Mouse (Mus musculus): Measurements from ENCODE around the gene Olfr686. TPM values are rescaled to one million over a fixed set of nuclear protein-coding genes. Genes with fewer than 3 reads are reported as not detected.

The Olfr686 gene
- not detected for polyA plus RNA-seq (2017; shearing (Covaris generic))

DNA sequence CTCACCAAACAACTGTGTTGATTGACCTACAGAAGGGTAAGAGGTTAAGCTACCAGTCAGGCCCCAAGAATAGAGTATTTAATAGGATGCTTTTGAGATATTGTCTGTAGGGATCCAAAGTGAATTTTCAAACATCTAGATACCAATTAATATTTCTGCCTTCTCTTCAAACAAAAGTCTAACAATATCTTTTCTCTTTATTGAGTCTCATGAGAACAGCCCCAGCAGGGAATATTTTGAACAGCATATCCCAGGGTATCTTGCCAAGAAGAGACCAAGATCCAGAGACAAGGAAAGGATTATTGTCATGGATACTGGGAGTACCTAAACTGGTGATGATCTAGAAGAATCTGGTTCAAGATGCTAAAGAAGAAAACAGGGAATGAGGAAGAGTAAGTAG, at the start of gene Olfr686:
Gene Olfr686, minus strand, starts transcription at position 101 of the 400 bp plus-strand sequence.
- ATAC-seq, result no peak

DNA sequence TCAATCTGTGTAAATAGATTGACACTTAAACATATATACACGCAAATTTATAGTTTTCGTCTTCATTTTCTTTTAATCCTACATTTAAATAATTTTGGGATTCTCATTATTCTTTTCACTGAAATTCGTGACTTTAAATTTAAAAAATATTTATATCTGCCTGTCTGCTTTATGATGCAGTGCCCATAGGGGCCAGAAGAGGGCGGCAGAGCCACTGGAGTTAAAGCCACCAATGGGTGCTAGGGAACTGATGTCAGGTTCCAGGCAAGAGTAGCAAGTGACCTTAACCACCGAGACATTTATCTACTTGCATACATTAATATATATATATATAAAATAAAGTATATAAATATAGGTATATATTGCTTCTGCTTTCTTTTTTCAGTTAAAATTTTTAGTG, 49.4 kb upstream of the Olfr686 start:
- ATAC-seq, result no peak

DNA sequence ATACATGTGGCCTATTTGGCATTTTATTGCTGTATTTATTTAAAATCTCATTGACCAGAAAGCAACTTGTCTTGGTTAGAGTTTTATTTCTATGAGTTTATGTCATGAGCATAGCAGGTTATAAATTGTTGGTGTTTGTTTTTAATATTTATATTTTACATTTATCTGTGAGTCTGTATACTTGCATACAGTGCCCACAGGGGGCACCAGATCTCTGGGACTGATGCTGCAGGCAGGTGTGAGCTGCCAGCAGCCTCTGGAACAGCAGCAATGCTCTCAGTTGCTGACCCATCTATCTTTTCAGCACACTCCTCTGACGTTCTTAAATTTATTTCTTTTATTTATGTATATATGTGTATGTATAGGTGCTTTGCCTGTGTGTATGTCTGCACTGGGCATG, 40.9 kb upstream of the Olfr686 start:
- ATAC-seq, result no peak

DNA sequence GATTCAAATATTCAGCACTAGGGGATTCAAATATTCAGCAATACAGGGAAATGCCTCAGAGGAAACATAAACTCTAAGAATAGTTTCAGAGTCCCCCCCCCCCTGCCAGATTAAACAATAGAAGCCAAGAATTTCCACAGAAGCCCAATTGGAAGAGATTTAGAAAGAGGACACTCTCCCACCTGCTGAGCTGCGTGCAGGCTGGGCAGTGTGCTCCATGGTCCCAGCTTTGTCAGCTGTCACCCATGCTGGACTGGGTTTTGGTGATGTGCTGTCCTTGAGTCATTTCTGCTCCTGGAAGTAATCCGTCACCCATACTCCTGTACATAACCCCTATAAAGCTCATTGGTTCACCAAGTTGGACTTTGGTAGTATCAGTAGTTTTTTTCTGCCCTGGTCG, 40.4 kb upstream of the Olfr686 start:
- no peak for ATAC-seq

DNA sequence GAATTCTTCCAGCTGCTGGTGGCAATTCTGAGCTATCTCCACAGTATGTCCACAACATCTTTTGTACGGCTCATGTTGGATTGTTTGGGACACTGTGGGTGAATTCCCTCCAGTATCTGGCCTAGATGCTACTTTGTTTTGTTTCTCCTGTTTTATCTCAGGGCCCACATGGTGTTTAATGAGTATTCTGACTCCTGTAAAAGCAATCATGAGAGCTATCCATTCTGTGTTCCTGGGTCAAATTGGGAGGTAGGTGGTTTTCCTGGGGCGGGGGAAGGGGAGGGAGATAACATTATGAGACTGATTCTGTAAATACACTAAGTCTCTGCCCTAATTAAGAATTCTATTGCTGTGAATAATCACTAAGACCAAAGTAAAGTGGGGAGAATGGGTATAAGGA, 22.1 kb upstream of the Olfr686 start:
- ATAC-seq, result no peak

DNA sequence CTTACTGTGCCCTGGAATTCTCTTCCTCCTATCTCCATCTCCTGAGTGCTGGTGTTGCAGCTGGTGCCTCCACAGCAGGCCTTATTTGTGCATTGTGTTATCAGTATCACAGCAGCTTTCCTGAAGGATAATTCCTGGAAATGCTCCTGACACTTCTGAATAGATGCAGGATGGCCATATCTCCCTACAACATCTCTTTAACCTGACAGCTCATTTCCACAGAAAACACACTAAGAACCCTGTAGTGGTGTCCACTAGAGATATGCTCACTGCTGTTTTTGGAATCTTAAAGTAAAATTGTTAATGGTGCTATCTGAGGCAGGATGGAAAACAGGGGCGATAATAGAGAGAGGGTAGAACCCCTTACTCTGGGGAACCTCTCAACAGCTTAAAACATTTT, 20.9 kb upstream of the Olfr686 start:
- no peak for ATAC-seq

DNA sequence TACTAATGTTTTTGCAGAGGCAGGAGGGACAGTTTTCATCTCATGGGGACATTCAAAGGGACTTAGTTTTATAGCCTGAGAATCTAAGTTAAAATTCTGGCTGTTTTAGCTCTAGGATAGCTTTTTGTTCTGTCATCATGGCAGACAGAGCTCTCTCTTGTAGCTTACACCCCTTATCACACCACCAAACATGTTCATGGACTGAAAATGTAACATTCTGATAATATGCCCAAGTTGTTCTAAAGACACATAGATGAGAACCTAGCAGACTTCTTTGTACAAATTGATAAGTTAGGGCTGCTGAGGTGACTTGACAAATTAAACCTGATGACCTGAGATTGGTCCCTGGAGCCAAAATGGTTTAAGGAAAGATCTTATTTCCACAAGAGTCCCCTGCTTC, 19.4 kb upstream of the Olfr686 start:
- ATAC-seq, result no peak

DNA sequence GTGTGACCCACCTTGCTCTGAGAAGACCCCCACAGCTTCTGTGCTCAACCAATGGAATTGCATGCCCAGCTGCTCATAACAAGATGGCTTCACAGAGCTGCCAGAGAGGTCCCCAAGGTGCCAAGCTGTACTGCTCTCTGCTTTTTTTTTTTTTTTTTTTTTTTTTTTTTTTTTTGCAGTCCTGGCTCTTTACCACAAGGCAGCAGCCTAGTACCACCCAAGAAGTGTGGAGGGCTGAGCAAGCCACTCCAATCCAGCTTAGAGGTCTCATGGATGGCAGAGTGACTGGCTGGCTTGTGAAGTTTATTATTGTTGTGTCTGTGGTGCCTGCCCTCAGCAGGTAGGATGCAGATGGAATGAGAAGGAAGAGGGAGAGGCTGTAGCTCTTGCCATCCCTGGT, 18.8 kb upstream of the Olfr686 start:
- no peak for ATAC-seq

DNA sequence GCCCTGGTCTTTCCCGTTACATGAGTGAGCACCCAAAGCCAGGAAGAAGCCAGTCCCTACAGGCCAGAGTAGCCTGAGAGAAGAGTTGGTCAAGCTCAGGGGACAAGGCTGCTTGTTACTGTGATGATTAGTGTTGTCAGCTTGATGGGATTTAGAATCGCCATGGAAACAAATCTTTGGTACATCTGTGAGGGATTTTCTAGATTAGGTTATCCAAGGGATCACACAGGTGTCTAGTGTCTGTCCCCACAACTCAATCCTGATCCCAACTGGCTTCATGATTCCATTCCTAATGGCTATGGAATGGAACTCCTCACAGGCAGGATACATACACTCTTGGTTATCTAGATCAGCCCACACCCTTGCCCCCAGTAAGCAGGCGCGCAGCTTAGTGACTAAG, 11.0 kb upstream of the Olfr686 start:
- no peak for ATAC-seq

DNA sequence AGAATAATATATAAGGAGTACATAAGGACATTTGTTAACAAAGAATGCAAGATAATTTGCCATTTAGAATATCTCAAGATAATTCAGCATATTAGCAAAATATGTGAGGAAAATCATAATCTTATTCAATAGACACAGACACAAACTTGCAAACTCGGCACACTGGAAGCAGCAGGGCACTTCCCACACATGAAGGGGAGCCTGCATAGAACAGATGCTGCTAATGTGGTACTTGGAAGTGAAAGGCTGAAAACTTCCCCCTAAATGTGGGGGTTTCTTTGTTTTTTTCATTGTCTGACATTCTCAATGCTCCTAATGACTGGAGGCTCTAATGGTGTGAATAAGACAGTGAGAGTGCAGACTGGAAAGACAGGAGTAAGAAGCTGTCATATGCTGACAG, 7.5 kb upstream of the Olfr686 start:
- ATAC-seq, result no peak

DNA sequence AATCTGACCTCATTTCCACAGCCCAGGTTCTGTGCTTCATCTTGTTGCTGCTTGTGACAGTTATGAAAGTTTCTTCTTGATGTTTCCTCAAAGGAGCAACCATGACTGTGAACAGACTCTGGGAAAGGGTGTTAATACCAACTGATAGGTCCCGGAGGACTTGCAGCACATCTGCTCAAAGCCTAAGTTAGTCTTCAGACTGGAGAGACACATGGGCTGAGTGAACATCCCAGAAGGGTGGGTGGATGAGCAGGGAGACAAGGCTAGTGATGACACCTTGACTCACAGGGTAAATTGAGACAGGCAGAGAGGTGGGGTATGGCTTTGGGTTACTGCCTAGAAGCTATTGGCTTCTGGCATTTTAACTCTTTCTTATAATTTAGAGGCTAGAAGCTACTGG, 21.4 kb downstream of the Olfr686 start, which contains the start of gene Olfr685:
Gene Olfr685, minus strand, starts transcription at position 101 of the 400 bp plus-strand sequence.
- no peak for ATAC-seq

DNA sequence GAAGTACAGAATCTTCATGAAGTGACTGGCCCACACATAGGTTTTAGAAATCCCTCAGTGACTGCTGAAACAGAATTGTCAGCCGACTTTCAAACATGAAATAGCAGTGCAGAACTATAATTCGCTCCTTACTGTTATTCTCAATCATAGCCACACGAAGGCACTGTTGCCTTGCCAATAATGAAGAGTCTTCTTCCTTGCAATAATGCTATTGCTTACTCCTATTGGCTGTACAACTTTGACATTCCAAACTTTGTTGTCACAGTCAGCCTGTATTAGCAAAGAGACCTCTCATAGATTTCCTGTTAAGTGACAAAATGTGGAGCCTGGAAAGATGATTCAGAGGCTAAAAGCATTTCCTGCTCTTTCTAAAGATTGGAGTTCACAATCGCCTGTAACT, 36.5 kb downstream of the Olfr686 start:
- no peak for ATAC-seq

DNA sequence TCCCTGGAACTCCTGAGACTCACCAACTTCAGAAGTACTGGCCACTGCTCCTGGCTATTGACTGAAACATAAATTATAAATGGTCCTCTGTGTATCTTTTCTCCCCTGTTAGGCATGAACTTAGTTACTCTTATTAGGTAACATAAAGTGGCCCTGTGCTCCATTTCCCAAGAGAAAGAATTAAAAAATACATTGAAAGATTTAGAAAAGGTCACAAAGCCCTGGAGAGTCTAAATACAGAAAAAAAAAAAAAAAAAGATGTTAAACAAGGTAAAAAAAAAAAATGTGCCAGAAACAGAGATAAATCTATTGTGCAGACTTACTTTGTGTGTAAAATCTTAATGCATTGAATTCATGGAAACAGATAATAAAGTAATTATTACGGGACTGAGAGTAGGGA, 43.7 kb downstream of the Olfr686 start, which contains the start of gene Olfr684:
Gene Olfr684, minus strand, starts transcription at position 101 of the 400 bp plus-strand sequence.
- no peak for ATAC-seq

Other genes starting within 250 kb of the Olfr686 start
- not detected for gene Olfr670, start 244.9 kb downstream of the Olfr686 start, polyA plus RNA-seq (2017; shearing (Covaris generic))
- gene Olfr671, start 228.4 kb downstream of the Olfr686 start, polyA plus RNA-seq (2017; shearing (Covaris generic)), result not detected
- gene Olfr672, start 205.5 kb downstream of the Olfr686 start, polyA plus RNA-seq (2017; shearing (Covaris generic)), result not detected
- gene Olfr675, start 179.0 kb downstream of the Olfr686 start, polyA plus RNA-seq (2017; shearing (Covaris generic)), result not detected
- gene Olfr676, start 174.8 kb downstream of the Olfr686 start, polyA plus RNA-seq (2017; shearing (Covaris generic)), result not detected
- not detected for gene Olfr677, start 156.1 kb downstream of the Olfr686 start, polyA plus RNA-seq (2017; shearing (Covaris generic))
- gene Olfr678, start 143.0 kb downstream of the Olfr686 start, polyA plus RNA-seq (2017; shearing (Covaris generic)), result not detected
- gene Olfr679, start 126.3 kb downstream of the Olfr686 start, polyA plus RNA-seq (2017; shearing (Covaris generic)), result not detected
- not detected for gene Olfr680-ps1, start 114.7 kb downstream of the Olfr686 start, polyA plus RNA-seq (2017; shearing (Covaris generic))
- gene Olfr681, start 90.6 kb downstream of the Olfr686 start, polyA plus RNA-seq (2017; shearing (Covaris generic)), result not detected
- gene Olfr683, start 60.5 kb downstream of the Olfr686 start, polyA plus RNA-seq (2017; shearing (Covaris generic)), result not detected
- gene Olfr684, start 43.8 kb downstream of the Olfr686 start, polyA plus RNA-seq (2017; shearing (Covaris generic)), result not detected
- not detected for gene Olfr685, start 21.5 kb downstream of the Olfr686 start, polyA plus RNA-seq (2017; shearing (Covaris generic))
- not detected for gene Olfr688, start 80.6 kb upstream of the Olfr686 start, polyA plus RNA-seq (2017; shearing (Covaris generic))
- not detected for gene Olfr689, start 103.7 kb upstream of the Olfr686 start, polyA plus RNA-seq (2017; shearing (Covaris generic))
- gene Olfr690, start 126.6 kb upstream of the Olfr686 start, polyA plus RNA-seq (2017; shearing (Covaris generic)), result not detected
- gene Olfr691, start 134.8 kb upstream of the Olfr686 start, polyA plus RNA-seq (2017; shearing (Covaris generic)), result under 1 TPM in 1 of 2 experiments, not detected in 1; 0.28 TPM
- not detected for gene Olfr692, start 160.7 kb upstream of the Olfr686 start, polyA plus RNA-seq (2017; shearing (Covaris generic))
- not detected for gene Gm5901, start 167.6 kb upstream of the Olfr686 start, polyA plus RNA-seq (2017; shearing (Covaris generic))
- 10 to 100 TPM; 14.6 to 15.8 TPM for gene Fam160a2, start 192.6 kb upstream of the Olfr686 start, polyA plus RNA-seq (2017; shearing (Covaris generic))
- gene Cnga4, start 197.1 kb upstream of the Olfr686 start, polyA plus RNA-seq (2017; shearing (Covaris generic)), result not detected
- not detected for gene Cckbr, start 218.2 kb upstream of the Olfr686 start, polyA plus RNA-seq (2017; shearing (Covaris generic))

Data from activated CD4-positive, CD25-positive, alpha-beta regulatory T cell, adult 4 months (primary cell).